Mouse (Mus musculus): Measurements from ENCODE around the gene Galm.

GRCm38 (mm10) chr17:80143478-80144232, 16.4 kb downstream of the Galm start:
- TF ChIP-seq CTCF (IDR thresholded peaks at IDR 0.05; ENCODE audit: insufficient read depth, low read length) (no peak), POLR2A (IDR thresholded peaks at IDR 0.05; ENCODE audit: borderline replicate concordance, extremely low read depth, low read depth, low read length) (no peak)

Data from lung, adult 2 months (tissue).